Mouse (Mus musculus): Measurements from ENCODE around the gene Myod1. TPM values are rescaled to one million over a fixed set of nuclear protein-coding genes. Genes with fewer than 3 reads are reported as not detected.

Myod1 gene
- polyA plus RNA-seq, 1 experiment from 2014 or later = 0.81 TPM

GRCm38 (mm10) chr7:46361776-46362175, 14.5 kb upstream of the Myod1 start:
- H3K4me2 ChIP-seq = no peak overlapping the region

DNA sequence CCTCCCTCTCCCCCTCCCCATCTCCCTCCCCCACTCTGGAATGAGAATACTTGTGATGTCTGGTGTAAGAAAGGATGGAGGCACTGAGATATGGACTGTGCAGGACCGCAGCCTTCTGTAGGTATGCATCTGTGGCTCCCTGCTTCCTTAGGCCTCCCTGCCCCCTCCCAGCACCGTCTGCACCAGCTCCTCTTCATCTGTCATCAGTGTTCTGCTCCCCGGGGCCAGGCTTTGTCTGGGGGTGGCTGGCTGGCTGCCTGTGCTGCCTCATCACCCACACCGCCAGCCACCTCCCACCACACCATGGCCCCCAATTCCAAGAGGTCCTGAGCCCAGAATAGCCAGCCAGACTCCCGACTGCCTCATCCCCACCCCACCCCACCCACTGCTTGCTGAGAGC, 12.1 kb upstream of the Myod1 start:
- WGBS = 48% methylated on average over 5 of the region's 5 CpGs
- H3K27ac ChIP-seq = no peak overlapping the region
- ATAC-seq (ENCODE audit: insufficient read depth, low FRiP score, low read depth) = no peak
- H3K4me2 ChIP-seq = no peak overlapping the region
- H3K36me3 ChIP-seq = no peaks in the 10 kb centered on the region
- no peaks in the 10 kb centered on the region for H3K4me1 ChIP-seq
- no peak overlapping the region for H3K9ac ChIP-seq
- H3K27me3 ChIP-seq (replicated peaks) = no peaks in the 10 kb centered on the region
- H3K4me3 ChIP-seq (replicated peaks) = no peak overlapping the region
- no peaks in the 10 kb centered on the region for H3K9me3 ChIP-seq

More at GRCm38 (mm10) chr7:46361776-46362175, 14.5 kb upstream of the Myod1 start:
- no peaks in the 10 kb centered on the region for H3K9me3 ChIP-seq
- H3K27ac ChIP-seq = no peak overlapping the region
- H3K4me1 ChIP-seq = no peaks in the 10 kb centered on the region
- no peaks in the 10 kb centered on the region for H3K36me3 ChIP-seq
- no peaks in the 10 kb centered on the region for H3K27me3 ChIP-seq (replicated peaks)
- H3K9ac ChIP-seq = no peak overlapping the region
- no peak overlapping the region for H3K4me3 ChIP-seq (replicated peaks)
- no peak for ATAC-seq (ENCODE audit: insufficient read depth, low FRiP score, low read depth)

GRCm38 (mm10) chr7:46365810-46366209, 10.5 kb upstream of the Myod1 start:
- Histone ChIP-seq H3K4me1 (no peaks in the 10 kb centered on the region), H3K9ac (no peak overlapping the region), H3K4me2 (no peak overlapping the region), H3K4me3 (replicated peaks) (no peak overlapping the region), H3K9me3 (no peaks in the 10 kb centered on the region), H3K27ac (no peak overlapping the region), H3K36me3 (no peaks in the 10 kb centered on the region), H3K27me3 (replicated peaks) (no peaks in the 10 kb centered on the region)
- WGBS = 85% methylated on average over 1 of the region's 1 CpGs
- ATAC-seq (ENCODE audit: insufficient read depth, low FRiP score, low read depth) = no peak

DNA sequence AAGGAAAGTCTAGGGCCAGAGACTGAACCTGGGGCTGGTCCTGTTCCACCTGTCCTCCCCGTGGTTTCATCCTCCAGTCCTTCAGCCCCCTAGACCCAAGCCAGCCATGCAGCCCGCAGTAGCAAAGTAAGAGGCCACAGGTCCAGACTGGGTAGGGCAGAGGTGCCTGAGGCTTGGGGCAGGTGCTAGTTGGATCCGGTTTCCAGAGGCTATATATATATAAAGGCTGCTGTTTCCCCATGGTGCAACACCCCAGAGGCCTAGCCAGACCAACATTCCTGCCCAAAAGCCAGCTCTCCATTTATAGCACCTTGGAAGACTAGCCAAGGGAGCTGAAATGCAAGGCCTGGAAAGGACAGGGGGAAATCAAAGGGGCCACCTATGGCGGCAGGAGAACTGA, 5.2 kb upstream of the Myod1 start:
- Histone ChIP-seq H3K4me3 (replicated peaks) (no peak overlapping the region), H3K9ac (no peak overlapping the region), H3K9me3 (no peaks in the 10 kb centered on the region), H3K4me2 (no peak overlapping the region), H3K27me3 (replicated peaks) (peaks cover 20% of the 10 kb centered on the region), H3K27ac (no peak overlapping the region), H3K4me1 (no peaks in the 10 kb centered on the region), H3K36me3 (no peaks in the 10 kb centered on the region)
- no peak for ATAC-seq (ENCODE audit: insufficient read depth, low FRiP score, low read depth)
- 70% methylated on average over 4 of the region's 4 CpGs for WGBS

DNA sequence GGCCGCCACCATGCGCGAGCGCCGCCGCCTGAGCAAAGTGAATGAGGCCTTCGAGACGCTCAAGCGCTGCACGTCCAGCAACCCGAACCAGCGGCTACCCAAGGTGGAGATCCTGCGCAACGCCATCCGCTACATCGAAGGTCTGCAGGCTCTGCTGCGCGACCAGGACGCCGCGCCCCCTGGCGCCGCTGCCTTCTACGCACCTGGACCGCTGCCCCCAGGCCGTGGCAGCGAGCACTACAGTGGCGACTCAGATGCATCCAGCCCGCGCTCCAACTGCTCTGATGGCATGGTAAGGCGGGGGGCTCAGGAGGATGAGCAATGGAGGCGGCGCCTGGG, 703 bp downstream of the Myod1 start:
- Histone ChIP-seq H3K9me3 (no peaks in the 10 kb centered on the region), H3K36me3 (no peaks in the 10 kb centered on the region), H3K4me1 (peaks cover 9% of the 10 kb centered on the region), H3K27me3 (replicated peaks) (peaks cover 58% of the 10 kb centered on the region), H3K4me2 (peak overlapping the region; percentile 43), H3K9ac (no peak overlapping the region), H3K27ac (no peak overlapping the region), H3K4me3 (replicated peaks) (peak overlapping the region; percentile 6; the same call in 1 of the 2 replicates)
- no peak for ATAC-seq (ENCODE audit: insufficient read depth, low FRiP score, low read depth)
- WGBS = 1% methylated on average over 33 of the region's 33 CpGs

DNA sequence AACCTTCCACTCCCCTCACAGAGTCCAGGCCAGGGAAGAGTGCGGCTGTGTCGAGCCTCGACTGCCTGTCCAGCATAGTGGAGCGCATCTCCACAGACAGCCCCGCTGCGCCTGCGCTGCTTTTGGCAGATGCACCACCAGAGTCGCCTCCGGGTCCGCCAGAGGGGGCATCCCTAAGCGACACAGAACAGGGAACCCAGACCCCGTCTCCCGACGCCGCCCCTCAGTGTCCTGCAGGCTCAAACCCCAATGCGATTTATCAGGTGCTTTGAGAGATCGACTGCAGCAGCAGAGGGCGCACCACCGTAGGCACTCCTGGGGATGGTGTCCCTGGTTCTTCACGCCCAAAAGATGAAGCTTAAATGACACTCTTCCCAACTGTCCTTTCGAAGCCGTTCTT, 1.8 kb downstream of the Myod1 start:
- Histone ChIP-seq H3K36me3 (no peaks in the 10 kb centered on the region), H3K9ac (no peak overlapping the region), H3K4me1 (peaks cover 9% of the 10 kb centered on the region), H3K27me3 (replicated peaks) (peaks cover 55% of the 10 kb centered on the region), H3K9me3 (no peaks in the 10 kb centered on the region), H3K4me2 (no peak overlapping the region), H3K4me3 (replicated peaks) (0 out of 2 replicates have a peak overlapping the region, but pooled peaks have one; percentile 3), H3K27ac (no peak overlapping the region)
- 2% methylated on average over 22 of the region's 22 CpGs for WGBS
- ATAC-seq (ENCODE audit: insufficient read depth, low FRiP score, low read depth) = no peak

- Histone ChIP-seq H3K4me3 (replicated peaks) (no peak overlapping the region), H3K4me1 (peaks cover 9% of the 10 kb centered on the region), H3K9me3 (no peaks in the 10 kb centered on the region), H3K9ac (no peak overlapping the region), H3K27ac (no peak overlapping the region), H3K4me2 (no peak overlapping the region), H3K27me3 (replicated peaks) (peaks cover 54% of the 10 kb centered on the region), H3K36me3 (no peaks in the 10 kb centered on the region)
- ATAC-seq (ENCODE audit: insufficient read depth, low FRiP score, low read depth) = no peak
- 7% methylated on average over 16 of the region's 16 CpGs for WGBS
These were observed 2.7 kb downstream of the Myod1 start for GRCm38 (mm10) chr7:46378983-46379382.

DNA sequence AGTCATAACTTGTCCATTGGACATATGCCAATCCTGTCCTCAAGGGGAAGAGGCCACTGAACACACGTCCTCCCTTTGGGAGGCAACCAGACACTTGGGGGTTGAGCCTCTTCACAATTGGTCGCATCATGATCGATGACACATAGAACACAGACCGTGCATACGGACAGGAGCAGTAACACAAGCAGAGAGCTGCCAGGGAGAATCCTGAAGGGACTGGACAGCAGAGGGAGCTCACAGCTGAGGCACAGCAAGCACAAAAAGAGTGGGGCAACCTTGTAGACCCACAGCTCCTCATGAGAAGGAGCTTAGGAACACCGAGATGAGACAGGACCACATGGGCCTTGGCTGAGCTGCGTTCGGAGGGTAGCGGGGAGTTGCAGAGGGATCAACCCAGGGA, 4.4 kb downstream of the Myod1 start:
- no peak for ATAC-seq (ENCODE audit: insufficient read depth, low FRiP score, low read depth)

DNA sequence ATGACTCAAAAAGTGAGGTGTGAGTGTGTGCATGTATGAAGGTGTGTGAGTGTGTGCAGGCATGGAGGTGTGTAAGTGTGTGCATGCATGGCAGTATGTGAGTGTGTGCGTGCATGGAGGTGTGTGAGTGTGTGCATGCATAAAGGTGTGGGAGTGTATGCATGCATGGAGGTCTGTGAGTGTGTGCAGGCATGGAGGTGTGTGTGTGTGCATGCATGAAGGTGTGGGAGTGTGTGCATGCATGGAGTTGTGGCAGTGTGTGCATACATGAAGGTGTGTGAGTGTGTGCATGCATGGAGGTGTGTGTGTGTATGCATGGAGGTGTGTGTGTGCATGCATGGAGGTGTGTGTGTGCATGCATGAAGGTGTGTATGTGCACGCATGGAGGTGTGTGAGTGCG, 11.2 kb downstream of the Myod1 start:
- Histone ChIP-seq H3K27me3 (replicated peaks) (no peaks in the 10 kb centered on the region), H3K4me2 (no peak overlapping the region), H3K36me3 (no peaks in the 10 kb centered on the region), H3K4me3 (replicated peaks) (no peak overlapping the region), H3K27ac (no peak overlapping the region), H3K9me3 (no peaks in the 10 kb centered on the region), H3K4me1 (no peaks in the 10 kb centered on the region), H3K9ac (no peak overlapping the region)
- WGBS = 76% methylated on average over 3 of the region's 3 CpGs
- ATAC-seq (ENCODE audit: insufficient read depth, low FRiP score, low read depth) = no peak

More for the DNA sequence above, 4.4 kb downstream of the Myod1 start:
- 68% methylated on average over 9 of the region's 9 CpGs for WGBS
- Histone ChIP-seq H3K36me3 (no peaks in the 10 kb centered on the region), H3K27me3 (replicated peaks) (peaks cover 42% of the 10 kb centered on the region), H3K4me1 (peaks cover 9% of the 10 kb centered on the region), H3K4me3 (replicated peaks) (no peak overlapping the region), H3K4me2 (no peak overlapping the region), H3K9ac (no peak overlapping the region), H3K9me3 (no peaks in the 10 kb centered on the region), H3K27ac (no peak overlapping the region)

GRCm38 (mm10) chr7:46389456-46390085, 13.3 kb downstream of the Myod1 start:
- no peaks in the 10 kb centered on the region for H3K9me3 ChIP-seq
- no peak overlapping the region for H3K9ac ChIP-seq
- ATAC-seq (ENCODE audit: insufficient read depth, low FRiP score, low read depth) = no peak
- H3K4me2 ChIP-seq = no peak overlapping the region
- H3K4me3 ChIP-seq (replicated peaks) = no peak overlapping the region
- no peaks in the 10 kb centered on the region for H3K36me3 ChIP-seq
- H3K27ac ChIP-seq = no peak overlapping the region
- WGBS = 77% methylated on average over 10 of the region's 10 CpGs
- H3K27me3 ChIP-seq (replicated peaks) = peaks cover 9% of the 10 kb centered on the region
- no peaks in the 10 kb centered on the region for H3K4me1 ChIP-seq

DNA sequence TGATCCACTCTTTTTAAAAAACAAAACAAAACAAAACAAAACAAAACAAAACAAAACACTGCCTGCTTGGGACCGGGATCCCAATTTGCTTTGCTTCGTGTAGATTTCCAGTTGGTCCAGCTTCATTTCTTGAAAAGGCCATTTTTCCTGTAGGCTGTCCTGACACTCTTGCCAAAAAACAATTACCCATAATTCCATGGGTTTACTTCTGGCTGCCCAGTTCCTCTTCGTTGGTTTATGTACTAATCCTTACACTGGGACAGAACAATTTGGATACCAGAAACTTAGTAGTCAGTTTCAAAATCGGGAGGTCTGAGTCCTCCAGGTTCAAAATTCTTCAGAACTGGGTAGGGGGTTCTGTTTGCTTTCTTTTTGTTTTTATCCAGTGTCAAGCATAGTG, 14.0 kb downstream of the Myod1 start:
- Histone ChIP-seq H3K9me3 (no peaks in the 10 kb centered on the region), H3K36me3 (no peaks in the 10 kb centered on the region), H3K4me2 (no peak overlapping the region), H3K4me3 (replicated peaks) (no peak overlapping the region), H3K4me1 (no peaks in the 10 kb centered on the region), H3K27me3 (replicated peaks) (peaks cover 15% of the 10 kb centered on the region), H3K9ac (no peak overlapping the region), H3K27ac (no peak overlapping the region)
- WGBS = 59% methylated on average over 4 of the region's 4 CpGs
- no peak for ATAC-seq (ENCODE audit: insufficient read depth, low FRiP score, low read depth)

GRCm38 (mm10) chr7:46391701-46392100, 15.4 kb downstream of the Myod1 start:
- no peak overlapping the region for H3K27ac ChIP-seq
- H3K9ac ChIP-seq = no peak overlapping the region
- H3K9me3 ChIP-seq = no peaks in the 10 kb centered on the region
- no peaks in the 10 kb centered on the region for H3K36me3 ChIP-seq
- 43% methylated on average over 5 of the region's 5 CpGs for WGBS
- H3K4me2 ChIP-seq = no peak overlapping the region
- H3K27me3 ChIP-seq (replicated peaks) = peaks cover 30% of the 10 kb centered on the region
- H3K4me3 ChIP-seq (replicated peaks) = no peak overlapping the region
- peaks cover 10% of the 10 kb centered on the region; the same call in 1 of the 2 replicates for H3K4me1 ChIP-seq
- ATAC-seq (ENCODE audit: insufficient read depth, low FRiP score, low read depth) = no peak

- Histone ChIP-seq H3K4me1 (peaks cover 23% of the 10 kb centered on the region; the same call in 1 of the 2 replicates), H3K36me3 (no peaks in the 10 kb centered on the region), H3K9ac (no peak overlapping the region), H3K9me3 (no peaks in the 10 kb centered on the region), H3K27ac (no peak overlapping the region), H3K4me3 (replicated peaks) (no peak overlapping the region), H3K27me3 (replicated peaks) (peaks cover 44% of the 10 kb centered on the region), H3K4me2 (no peak overlapping the region)
- 2% methylated on average over 2 of the region's 2 CpGs for WGBS
- peak; percentile 15; the same call in 1 of the 2 replicates for ATAC-seq (ENCODE audit: insufficient read depth, low FRiP score, low read depth)
These were observed 16.8 kb downstream of the Myod1 start for GRCm38 (mm10) chr7:46393116-46393515.

Data from stomach, embryonic 15.5 days (tissue).